Mouse (Mus musculus): ENCODE results near the gene Tanc1.

DNA sequence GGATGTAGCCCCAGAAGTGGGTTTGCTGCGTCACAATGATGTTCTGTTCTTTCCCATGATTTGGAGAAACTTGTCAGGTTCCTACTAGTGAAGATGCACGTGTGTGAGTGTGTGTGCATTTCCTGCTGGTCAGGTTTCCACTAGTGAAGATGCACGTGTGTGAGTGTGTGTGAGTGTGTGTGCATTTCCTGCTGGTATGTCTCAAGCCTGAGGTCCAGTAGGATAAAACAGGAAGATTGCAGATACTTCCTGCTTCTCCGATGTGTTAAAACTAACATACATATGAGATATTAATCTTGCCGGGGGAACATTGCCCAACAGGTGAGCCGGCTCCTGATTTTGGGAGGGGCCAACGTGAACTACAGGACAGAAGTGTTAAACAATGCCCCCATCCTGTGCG lies 203.2 kb downstream of the Tanc1 start:
- TF ChIP-seq CTCF (IDR thresholded peaks at IDR 0.05; ENCODE audit: low read depth) (no peak), EP300 (IDR thresholded peaks at IDR 0.05; ENCODE audit: low read depth) (no peak)
